Mouse (Mus musculus): Measurements from ENCODE around the gene Ran.
"Not testable (repeated sequence)": the region's sequence is repeated elsewhere in the genome, so short reads cannot be mapped to it uniquely, and the experiment has no call there.

Ran gene

GRCm38 (mm10) chr5:129019497-129020299, at the start of gene Ran:
Gene Ran, plus strand, starts transcription at chr5:129020069.
- peak; percentile 98 for DNase-seq (ENCODE audit: low read depth, low spot score)

DNA sequence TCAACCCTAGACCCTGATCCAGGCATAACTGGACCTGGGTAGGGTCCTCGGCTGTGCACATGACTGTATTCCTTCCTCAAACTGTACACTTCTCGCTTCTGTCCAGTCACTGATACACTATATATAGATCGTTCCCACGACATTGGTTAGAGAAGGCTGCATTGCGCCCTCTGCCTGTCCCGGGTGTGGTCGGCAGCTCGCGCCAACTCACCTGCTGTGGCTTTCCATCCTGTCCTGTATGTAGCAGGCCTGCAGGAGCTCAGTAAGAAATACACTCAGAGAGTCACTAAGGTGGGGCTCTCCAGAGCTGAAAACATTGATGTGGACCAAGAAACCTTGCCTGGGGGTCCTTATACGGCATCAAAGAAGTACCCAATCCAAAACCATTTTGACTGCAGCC, 49.0 kb upstream of the Ran start:
- DNase-seq (ENCODE audit: low read depth, low spot score) = no peak

- peak; percentile 50 for DNase-seq (ENCODE audit: low read depth, low spot score)
Measured at GRCm38 (mm10) chr5:128971298-128971697, 48.6 kb upstream of the Ran start.

- DNase-seq (ENCODE audit: low read depth, low spot score) = no peak
Measured at GRCm38 (mm10) chr5:128976266-128976665, 43.6 kb upstream of the Ran start.

DNA sequence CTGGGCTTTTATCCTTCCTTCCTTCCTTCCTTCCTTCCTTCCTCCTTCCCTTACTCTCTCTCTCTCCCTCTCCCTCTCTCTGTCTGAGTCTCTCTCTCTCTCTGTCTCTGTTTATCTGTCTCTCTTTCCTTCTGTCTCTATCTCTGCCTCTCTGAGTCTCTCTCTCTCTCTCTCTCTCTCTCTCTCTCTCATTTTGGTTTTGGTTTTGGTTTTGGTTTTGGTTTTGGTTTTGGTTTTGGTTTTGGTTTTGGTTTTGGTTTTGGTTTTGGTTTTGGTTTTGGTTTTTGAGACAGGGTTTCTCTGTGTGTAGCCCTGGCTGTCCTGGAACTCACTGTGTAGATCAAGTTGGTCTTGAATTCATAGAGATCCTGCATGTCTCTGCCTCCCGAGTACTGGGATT, 42.4 kb upstream of the Ran start:
- DNase-seq (ENCODE audit: low read depth, low spot score) = not testable (repeated sequence)

- no peak for DNase-seq (ENCODE audit: low read depth, low spot score)
Measured at GRCm38 (mm10) chr5:128978957-128979356, 40.9 kb upstream of the Ran start.

- no peak for DNase-seq (ENCODE audit: low read depth, low spot score)
Measured at GRCm38 (mm10) chr5:128980857-128981256, 39.0 kb upstream of the Ran start.

DNA sequence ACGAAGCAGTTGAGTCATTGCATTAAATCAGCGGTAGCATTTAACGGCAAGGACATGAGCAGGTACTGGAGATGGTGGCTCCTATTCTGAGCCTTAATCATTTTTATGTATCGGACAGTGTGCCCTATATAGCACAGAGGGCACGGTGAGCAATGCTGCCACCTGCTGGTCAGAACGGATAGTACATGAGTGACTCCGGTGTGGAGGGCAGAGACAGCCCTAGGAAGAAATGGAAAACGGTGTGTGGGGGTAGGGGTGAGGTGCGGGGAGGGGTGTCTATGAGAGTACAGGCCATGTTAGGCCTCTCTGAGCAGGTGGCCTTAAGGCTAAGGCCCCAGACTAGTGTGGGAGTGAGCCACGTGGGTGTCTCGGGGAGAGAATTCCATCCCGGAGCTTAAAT, 38.3 kb upstream of the Ran start:
- DNase-seq (ENCODE audit: low read depth, low spot score) = peak; percentile 62

DNA sequence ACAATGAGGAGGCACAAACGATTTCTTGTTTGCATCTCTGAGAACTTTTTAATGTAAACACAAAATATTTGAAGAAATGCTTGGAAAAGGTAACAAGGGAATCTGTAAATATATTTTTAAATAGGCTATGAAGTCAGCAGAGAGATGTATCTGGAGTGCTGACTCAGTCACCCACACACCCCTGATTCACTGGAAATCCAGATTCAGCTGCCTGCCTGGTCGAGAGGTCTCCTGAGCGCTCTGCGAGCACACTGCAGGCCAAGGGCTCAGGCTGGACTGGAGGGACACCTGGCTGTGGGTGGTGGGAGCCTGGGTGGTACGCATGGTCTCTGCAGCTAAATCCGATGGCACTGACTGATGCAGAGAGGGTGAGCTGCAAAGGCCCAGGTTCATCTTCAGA, 35.3 kb upstream of the Ran start:
- DNase-seq (ENCODE audit: low read depth, low spot score) = no peak

DNA sequence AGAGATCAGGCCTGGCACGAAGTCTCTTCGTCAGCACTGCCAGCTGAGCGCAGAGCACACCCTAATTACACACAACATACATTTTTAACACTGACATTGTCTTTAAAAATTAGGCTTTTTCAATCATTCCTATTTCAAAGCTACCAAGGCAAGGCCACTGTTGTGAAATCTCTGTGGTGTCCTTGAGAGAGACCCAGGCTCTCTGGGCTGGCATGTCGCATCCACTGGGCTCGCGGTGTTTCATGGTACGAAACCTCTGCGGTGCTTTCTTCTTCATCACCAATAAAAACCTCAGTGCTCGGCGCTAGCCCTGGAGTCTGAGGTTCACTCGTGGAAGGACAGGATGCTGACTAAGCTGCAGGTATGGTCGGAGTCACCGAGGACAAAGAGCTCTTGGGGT, 33.9 kb upstream of the Ran start:
- DNase-seq (ENCODE audit: low read depth, low spot score) = no peak

- DNase-seq (ENCODE audit: low read depth, low spot score) = no peak
Measured at GRCm38 (mm10) chr5:128987141-128987954, 32.5 kb upstream of the Ran start.

DNA sequence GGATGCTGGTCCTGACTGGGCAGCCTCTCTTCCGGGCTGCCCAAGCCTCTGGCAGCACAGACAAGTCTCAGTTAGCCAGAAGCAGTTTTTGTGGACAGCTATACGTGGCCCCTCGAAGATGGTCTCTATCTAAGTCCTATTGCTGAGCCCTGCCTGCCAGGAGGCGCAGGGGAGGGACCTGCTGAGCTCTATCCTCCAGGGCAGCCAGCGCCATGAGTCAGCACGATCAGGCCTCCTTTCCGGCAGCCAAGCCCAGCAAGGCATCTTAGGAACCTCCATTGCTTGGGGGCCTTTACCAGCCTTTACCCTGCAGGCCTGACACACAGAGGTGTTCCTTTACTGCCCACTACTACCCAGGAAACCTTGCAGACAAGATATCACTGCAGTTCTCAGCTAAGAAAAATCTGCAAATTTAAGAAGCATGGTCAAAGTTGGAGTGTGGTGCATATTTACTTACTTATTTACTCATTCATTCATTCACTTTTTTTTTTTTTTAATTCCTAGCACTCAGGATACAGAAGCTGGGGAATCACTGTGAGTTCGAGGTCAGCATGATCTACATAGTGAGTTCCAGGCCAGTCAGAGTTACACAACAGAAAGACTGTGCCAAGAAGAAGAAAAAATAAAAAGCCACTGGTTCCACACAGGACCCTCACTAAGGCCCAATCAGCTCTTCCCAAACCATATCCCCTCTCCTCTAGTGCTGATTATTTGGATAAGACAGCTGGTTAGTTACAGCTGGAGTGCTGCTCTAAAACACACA, 19.0 kb upstream of the Ran start:
- DNase-seq (ENCODE audit: low read depth, low spot score) = no peak

DNA sequence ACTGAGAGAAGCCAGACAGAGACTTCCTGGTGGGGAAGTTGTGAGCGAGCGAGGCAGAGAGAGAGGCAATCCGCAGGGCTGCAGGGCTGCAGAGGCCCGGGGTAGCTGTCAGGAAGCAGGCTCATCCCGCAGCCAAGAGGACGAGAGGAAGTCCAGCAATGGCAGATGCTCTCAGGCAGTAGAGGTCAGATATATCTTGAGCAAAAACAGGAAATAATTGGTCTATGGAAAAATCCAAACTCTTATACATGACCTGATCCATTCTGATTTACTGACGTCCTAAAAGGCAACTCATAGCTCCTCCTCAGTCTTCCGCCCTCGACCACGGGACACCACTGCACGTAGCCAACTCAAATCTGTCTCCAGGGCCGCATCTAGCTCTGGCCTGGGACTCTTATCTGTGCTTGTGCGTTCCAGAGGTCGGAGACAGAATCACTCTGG, 17.3 kb upstream of the Ran start:
- DNase-seq (ENCODE audit: low read depth, low spot score) = no peak

GRCm38 (mm10) chr5:129005416-129005815, 14.5 kb upstream of the Ran start:
- no peak for DNase-seq (ENCODE audit: low read depth, low spot score)

DNA sequence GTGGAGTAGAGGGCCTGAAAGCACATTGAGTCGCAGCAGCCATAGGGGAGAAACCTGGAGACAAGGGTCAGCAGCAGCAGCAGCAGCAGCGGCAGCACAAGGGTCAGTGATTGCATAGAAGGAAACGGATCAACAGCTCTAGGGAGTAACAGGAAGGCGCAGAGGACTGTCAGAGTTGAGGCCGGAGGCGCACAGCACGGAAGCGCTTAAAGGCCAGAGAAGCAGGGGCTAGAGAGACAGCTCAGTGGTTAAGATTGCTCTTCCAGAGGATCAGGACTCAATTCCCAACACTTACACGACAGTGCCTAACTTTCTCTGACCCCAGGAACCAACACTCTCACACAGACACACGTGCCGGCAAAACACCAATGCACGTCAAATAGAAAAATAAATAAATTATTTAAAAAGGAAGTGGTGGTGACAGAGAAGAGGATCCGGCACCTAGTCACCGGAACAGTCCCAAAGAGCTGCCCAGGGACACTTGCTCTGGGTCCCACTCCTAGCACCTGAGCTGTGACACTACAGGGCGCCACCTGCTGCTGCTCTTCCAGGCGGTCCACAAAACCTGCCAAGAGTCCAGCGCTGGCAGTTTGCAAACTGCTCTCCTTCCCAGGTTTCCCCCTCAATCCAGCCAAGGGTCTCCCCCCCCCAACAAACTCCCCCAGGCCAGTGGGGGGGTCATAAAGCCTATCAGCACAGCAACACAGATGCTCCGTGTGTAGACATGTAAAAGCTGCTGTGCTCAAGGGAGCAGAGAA, 13.7 kb upstream of the Ran start:
- no peak for DNase-seq (ENCODE audit: low read depth, low spot score)

GRCm38 (mm10) chr5:129007105-129007957, 12.5 kb upstream of the Ran start:
- DNase-seq (ENCODE audit: low read depth, low spot score) = no peak

GRCm38 (mm10) chr5:129008008-129008407, 11.9 kb upstream of the Ran start:
- DNase-seq (ENCODE audit: low read depth, low spot score) = no peak

DNA sequence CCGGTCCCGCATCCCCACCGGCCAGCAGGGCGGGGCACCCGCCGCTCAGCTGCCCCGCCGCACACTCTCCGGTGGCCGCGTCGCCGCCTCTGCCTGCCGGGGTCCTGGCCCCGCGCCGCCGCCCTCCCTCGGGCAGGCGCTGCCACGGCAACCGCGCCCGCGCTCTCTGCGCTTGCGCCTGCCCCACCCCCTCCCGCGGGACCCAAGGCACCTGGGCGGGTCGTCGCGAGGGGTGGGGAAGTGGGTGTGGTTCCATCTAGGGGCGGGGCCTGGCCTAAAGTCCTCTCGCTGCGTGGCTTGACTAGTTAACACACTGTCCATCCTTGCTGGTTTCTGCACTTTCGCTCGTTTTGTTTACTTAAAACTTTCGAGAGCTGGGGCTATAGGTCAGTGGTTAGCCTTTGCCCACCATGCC, 11.4 kb upstream of the Ran start, which contains the start of gene Stx2:
Gene Stx2, minus strand, starts transcription at position 163 of the 415 bp plus-strand sequence.
- DNase-seq (ENCODE audit: low read depth, low spot score) = peak; percentile 91

DNA sequence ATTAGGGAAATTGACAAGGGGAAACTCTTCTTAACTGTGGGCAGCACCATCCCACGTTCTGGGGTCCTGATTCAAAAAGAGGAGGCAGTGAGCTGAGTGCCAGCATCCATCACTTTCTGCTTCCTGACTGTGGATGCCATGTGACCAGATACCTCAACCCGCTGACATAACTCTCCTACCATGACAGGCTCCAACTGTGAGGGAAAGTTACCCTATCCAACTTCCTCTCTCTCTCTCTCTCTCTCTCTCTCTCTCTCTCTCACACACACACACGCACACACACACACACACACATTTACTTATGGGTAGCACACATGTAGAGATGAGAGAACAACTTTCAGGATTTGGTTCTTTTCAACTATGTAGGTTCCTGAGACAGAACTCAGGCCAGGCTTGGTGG, 10.3 kb upstream of the Ran start:
- no peak for DNase-seq (ENCODE audit: low read depth, low spot score)

- no peak for DNase-seq (ENCODE audit: low read depth, low spot score)
Measured at GRCm38 (mm10) chr5:129010937-129011336, 8.9 kb upstream of the Ran start.

All from CD4-positive helper T cell, adult 2 months (primary cell).